Mouse (Mus musculus) lung, embryonic 14.5 days (tissue): ENCODE measurements around the gene Gm5767. TPM values are rescaled to one million over a fixed set of nuclear protein-coding genes. Genes with fewer than 3 reads are reported as not detected.

Experiments used
- ATAC-seq: fragments of 200-750 bp; cut with Nextera tagmentation; 2 replicates; pipeline ENCODE4 v1.8.0; 2017; ENCODE audit warnings: mild to moderate bottlenecking, moderate TSS enrichment, moderate library complexity; ENCODE audit not compliant: insufficient read depth
- DNase-seq: peaks from one replicate; pipeline ENCODE4 v3.0.0-alpha.2; 2015
- H3K27ac ChIP-seq: fragments of 300-500 bp; sonication (generic); 2 replicates; pipeline ENCODE4 v1.5.1; 2014; ENCODE audit warnings: low read depth, mild to moderate bottlenecking, moderate library complexity
- H3K27me3 ChIP-seq: fragments of 300-500 bp; sonication (generic); 2 replicates; pipeline ENCODE4 v1.6.1; 2014; ENCODE audit warnings: low read length, control low read depth; ENCODE audit not compliant: insufficient read depth
- H3K36me3 ChIP-seq: fragments of 300-500 bp; sonication (generic); 2 replicates; pipeline ENCODE4 v1.6.1; 2014; ENCODE audit warnings: control low read depth; ENCODE audit not compliant: insufficient read depth
- H3K4me1 ChIP-seq: fragments of 300-500 bp; sonication (generic); 2 replicates; pipeline ENCODE4 v1.6.1; 2014; ENCODE audit warnings: antibody characterized with exemption, control low read depth; ENCODE audit not compliant: insufficient read depth
- H3K4me2 ChIP-seq: fragments of 300-500 bp; sonication (generic); 2 replicates; pipeline ENCODE4 v1.6.1; 2014; ENCODE audit warnings: mild to moderate bottlenecking
- H3K4me3 ChIP-seq: fragments of 300-500 bp; sonication (generic); 2 replicates; pipeline ENCODE4 v1.5.1; 2014; ENCODE audit warnings: low read depth, low read length
- H3K9ac ChIP-seq: fragments of 300-500 bp; sonication (generic); 2 replicates; pipeline ENCODE4 v1.6.1; 2014
- H3K9me3 ChIP-seq: fragments of 300-500 bp; sonication (generic); 2 replicates; pipeline ENCODE4 v1.6.1; 2016; ENCODE audit warnings: low read depth, low read length, control low read depth
- CTCF ChIP-seq: IDR thresholded peaks from 2 replicates; pipeline ENCODE4 v1.5.1; 2016; ENCODE audit warnings: antibody characterized with exemption, low read depth
- WGBS: fragments of 180-500 bp; shearing (Covaris S2); extraction: QIAGEN DNeasy Blood & Tissue Kit; methylation state at CpG from one replicate; pipeline ENCODE4 v1.1.7; 2014; 5-methylcytosine and 5-hydroxymethylcytosine counted together
- polyA plus RNA-seq: library from polyadenylated mRNA; unstranded; fragments of >200 nt; fragmentation: Nextera tagmentation; extraction: Ambion mirVana; gene quantifications from 2 replicates; pipeline ENCODE4 v1.2.1, GENCODE M21; 2014

The Gm5767 gene
- polyA plus RNA-seq, 1 experiment from 2014 or later = not detected

- Histone ChIP-seq H3K4me1 (no peaks in the 10 kb centered on the region), H3K9ac (no peak overlapping the region), H3K4me3 (no peak overlapping the region), H3K9me3 (no peaks in the 10 kb centered on the region), H3K27me3 (no peaks in the 10 kb centered on the region), H3K4me2 (no peak overlapping the region), H3K27ac (no peak overlapping the region), H3K36me3 (peaks cover 63% of the 10 kb centered on the region)
- TF ChIP-seq CTCF = peak; percentile 77
- ATAC-seq (peak; percentile 85; the same call in 1 of the 2 replicates), DNase-seq (peak; percentile 61)
- 71% methylated on average over 2 of the region's 2 CpGs for WGBS
Observed at GRCm38 (mm10) chr16:8643855-8644254, 36.7 kb upstream of the Gm5767 start.

GRCm38 (mm10) chr16:8645546-8645945 is 35.0 kb upstream of the Gm5767 start:
- H3K4me3 ChIP-seq = no peak overlapping the region
- H3K27me3 ChIP-seq = no peaks in the 10 kb centered on the region
- H3K4me2 ChIP-seq = no peak overlapping the region
- no peaks in the 10 kb centered on the region for H3K4me1 ChIP-seq
- ATAC-seq (no peak), DNase-seq (no peak)
- H3K36me3 ChIP-seq = peaks cover 78% of the 10 kb centered on the region
- no peak overlapping the region for H3K27ac ChIP-seq
- H3K9ac ChIP-seq = no peak overlapping the region
- 79% methylated on average over 6 of the region's 6 CpGs for WGBS
- no peaks in the 10 kb centered on the region for H3K9me3 ChIP-seq
- no peak for TF ChIP-seq CTCF

- H3K36me3 ChIP-seq = peaks cover 95% of the 10 kb centered on the region
- 90% methylated on average over 3 of the region's 3 CpGs for WGBS
- H3K4me3 ChIP-seq = no peak overlapping the region
- no peak overlapping the region for H3K27ac ChIP-seq
- ATAC-seq (no peak), DNase-seq (no peak)
- H3K9ac ChIP-seq = no peak overlapping the region
- no peaks in the 10 kb centered on the region for H3K4me1 ChIP-seq
- no peak overlapping the region for H3K4me2 ChIP-seq
- no peaks in the 10 kb centered on the region for H3K27me3 ChIP-seq
- no peaks in the 10 kb centered on the region for H3K9me3 ChIP-seq
- TF ChIP-seq CTCF = no peak
Observed at GRCm38 (mm10) chr16:8650007-8650406, 30.6 kb upstream of the Gm5767 start.

GRCm38 (mm10) chr16:8655108-8655507 is 25.5 kb upstream of the Gm5767 start:
- 80% methylated on average over 6 of the region's 6 CpGs for WGBS
- no peak overlapping the region for H3K4me3 ChIP-seq
- no peak overlapping the region for H3K4me2 ChIP-seq
- H3K27me3 ChIP-seq = no peaks in the 10 kb centered on the region
- no peaks in the 10 kb centered on the region for H3K9me3 ChIP-seq
- no peaks in the 10 kb centered on the region for H3K4me1 ChIP-seq
- peaks cover 90% of the 10 kb centered on the region for H3K36me3 ChIP-seq
- no peak overlapping the region for H3K27ac ChIP-seq
- no peak for DNase-seq
- no peak for ATAC-seq
- no peak for TF ChIP-seq CTCF
- H3K9ac ChIP-seq = no peak overlapping the region

GRCm38 (mm10) chr16:8655599-8655998 is 25.0 kb upstream of the Gm5767 start:
- no peaks in the 10 kb centered on the region for H3K9me3 ChIP-seq
- peak; percentile 14; the same call in 1 of the 2 replicates for TF ChIP-seq CTCF
- DNase-seq = no peak
- H3K4me1 ChIP-seq = no peaks in the 10 kb centered on the region
- H3K4me3 ChIP-seq = no peak overlapping the region
- no peak overlapping the region for H3K9ac ChIP-seq
- 73% methylated on average over 9 of the region's 9 CpGs for WGBS
- ATAC-seq = no peak
- no peak overlapping the region for H3K4me2 ChIP-seq
- H3K27me3 ChIP-seq = no peaks in the 10 kb centered on the region
- H3K36me3 ChIP-seq = peaks cover 91% of the 10 kb centered on the region
- no peak overlapping the region for H3K27ac ChIP-seq

- H3K9me3 ChIP-seq = no peaks in the 10 kb centered on the region
- WGBS = 76% methylated on average over 2 of the region's 2 CpGs
- no peak for TF ChIP-seq CTCF
- no peaks in the 10 kb centered on the region for H3K4me1 ChIP-seq
- H3K9ac ChIP-seq = no peak overlapping the region
- no peak overlapping the region for H3K27ac ChIP-seq
- H3K4me3 ChIP-seq = no peak overlapping the region
- H3K36me3 ChIP-seq = peaks cover 89% of the 10 kb centered on the region
- ATAC-seq (no peak), DNase-seq (no peak)
- no peak overlapping the region for H3K4me2 ChIP-seq
- no peaks in the 10 kb centered on the region for H3K27me3 ChIP-seq
Observed at GRCm38 (mm10) chr16:8656256-8656655, 24.3 kb upstream of the Gm5767 start.

GRCm38 (mm10) chr16:8658349-8658748 is 22.2 kb upstream of the Gm5767 start:
- Histone ChIP-seq H3K4me3 (no peak overlapping the region), H3K4me1 (no peaks in the 10 kb centered on the region), H3K4me2 (no peak overlapping the region), H3K9me3 (no peaks in the 10 kb centered on the region), H3K36me3 (peaks cover 88% of the 10 kb centered on the region), H3K9ac (no peak overlapping the region), H3K27ac (no peak overlapping the region), H3K27me3 (no peaks in the 10 kb centered on the region)
- 72% methylated on average over 4 of the region's 4 CpGs for WGBS
- DNase-seq = no peak
- peak; percentile 11; the same call in 1 of the 2 replicates for ATAC-seq
- TF ChIP-seq CTCF = no peak

- Histone ChIP-seq H3K4me1 (no peaks in the 10 kb centered on the region), H3K4me3 (no peak overlapping the region), H3K27ac (no peak overlapping the region), H3K9ac (no peak overlapping the region), H3K27me3 (no peaks in the 10 kb centered on the region), H3K4me2 (no peak overlapping the region), H3K9me3 (no peaks in the 10 kb centered on the region), H3K36me3 (peaks cover 88% of the 10 kb centered on the region)
- no peak for DNase-seq
- WGBS = 88% methylated on average over 4 of the region's 4 CpGs
- no peak; the same call in 1 of the 2 replicates for ATAC-seq
- no peak for TF ChIP-seq CTCF
Observed at GRCm38 (mm10) chr16:8658764-8659163, 21.8 kb upstream of the Gm5767 start.
